Mouse (Mus musculus): ENCODE data around the gene C130032M10Rik. TPM values are rescaled to one million over a fixed set of nuclear protein-coding genes. Genes with fewer than 3 reads are reported as not detected.

C130032M10Rik gene
- polyA plus RNA-seq, 1 experiment = not detected

DNA sequence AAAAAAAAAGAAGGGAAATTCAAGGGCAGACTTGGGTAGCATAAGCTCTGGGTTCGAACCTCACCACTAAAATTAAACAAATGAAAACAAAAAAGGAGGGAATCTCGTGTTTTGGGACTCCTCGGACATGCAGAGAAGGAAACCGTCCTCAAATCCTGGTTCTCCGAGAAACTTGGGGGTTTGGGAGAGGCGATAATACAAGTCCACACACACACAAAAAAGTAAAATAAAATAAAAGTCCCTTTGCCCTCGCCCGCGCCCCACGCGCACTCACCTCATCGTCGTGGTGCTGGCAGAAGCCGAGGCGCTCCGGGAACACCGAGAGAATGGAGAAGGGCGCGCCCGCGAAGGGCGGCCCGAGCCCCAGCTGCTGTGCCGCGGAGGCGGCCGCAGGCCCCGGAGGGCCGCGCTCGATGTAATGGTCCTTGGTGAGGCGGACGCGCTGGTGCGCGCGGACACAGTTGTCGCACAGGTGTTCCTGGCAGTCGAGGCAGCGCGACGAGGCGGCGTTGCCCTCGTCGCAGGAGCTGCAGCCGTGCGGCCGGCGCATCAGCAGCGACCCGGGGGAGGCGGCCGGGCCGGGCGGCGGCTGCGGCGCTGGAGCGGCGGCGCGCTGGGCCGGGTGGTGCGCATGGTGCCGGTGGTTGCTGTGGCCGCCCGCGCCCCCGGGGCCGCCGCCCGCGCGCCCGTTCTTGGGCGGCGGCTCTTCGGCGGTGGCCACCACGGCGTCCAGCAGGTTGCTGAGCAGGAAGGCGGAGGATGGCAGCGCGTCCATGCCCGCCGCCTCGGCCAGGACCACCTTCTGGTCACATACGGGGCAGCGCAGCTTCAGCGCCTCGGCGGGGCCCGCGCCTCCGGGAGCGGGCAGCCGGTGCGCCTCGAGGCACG, 46.8 kb downstream of the C130032M10Rik start:
- TF ChIP-seq CTCF (IDR thresholded peaks at IDR 0.05; ENCODE audit: insufficient read depth, low read depth, low read length) = no peak
- no peak for TF ChIP-seq POLR2A (IDR thresholded peaks at IDR 0.05; ENCODE audit: insufficient read depth, low read depth, low read length)
- peak overlapping the region; percentile 57 for H3K4me3 ChIP-seq (ENCODE audit: insufficient read depth, low read depth, low read length)
- WGBS = under 1% methylated on average over 101 of the region's 101 CpGs
- H3K27ac ChIP-seq (ENCODE audit: insufficient read depth, low read depth, low read length) = no peak overlapping the region
- H3K4me1 ChIP-seq (ENCODE audit: control insufficient read depth, insufficient read depth, low read length) = peaks cover 13% of the 10 kb centered on the region

- no peak overlapping the region for H3K27ac ChIP-seq (ENCODE audit: insufficient read depth, low read depth, low read length)
- peak overlapping the region; percentile 57 for H3K4me3 ChIP-seq (ENCODE audit: insufficient read depth, low read depth, low read length)
- peaks cover 13% of the 10 kb centered on the region for H3K4me1 ChIP-seq (ENCODE audit: control insufficient read depth, insufficient read depth, low read length)
- 3% methylated on average over 122 of the region's 122 CpGs for WGBS
- TF ChIP-seq CTCF (IDR thresholded peaks at IDR 0.05; ENCODE audit: insufficient read depth, low read depth, low read length) (no peak), POLR2A (IDR thresholded peaks at IDR 0.05; ENCODE audit: insufficient read depth, low read depth, low read length) (no peak)
These were observed 47.6 kb downstream of the C130032M10Rik start for GRCm38 (mm10) chr9:114562919-114563751.

- WGBS = under 1% methylated on average over 91 of the region's 91 CpGs
- Histone ChIP-seq H3K4me3 (ENCODE audit: insufficient read depth, low read depth, low read length) (peak within 1 kb of the TSS; percentile 57), H3K4me1 (ENCODE audit: control insufficient read depth, insufficient read depth, low read length) (peaks cover 13% of the 10 kb centered on the region), H3K27ac (ENCODE audit: insufficient read depth, low read depth, low read length) (no peak within 1 kb of the TSS)
- TF ChIP-seq POLR2A (IDR thresholded peaks at IDR 0.05; ENCODE audit: insufficient read depth, low read depth, low read length) (no peak), CTCF (IDR thresholded peaks at IDR 0.05; ENCODE audit: insufficient read depth, low read depth, low read length) (no peak)
These were observed 48.5 kb downstream of the C130032M10Rik start, which contains the start of gene Trim71 for GRCm38 (mm10) chr9:114563761-114564606. Gene Trim71, minus strand, starts transcription at chr9:114564369.

- WGBS = 3% methylated on average over 10 of the region's 10 CpGs
- no peak for TF ChIP-seq POLR2A (IDR thresholded peaks at IDR 0.05; ENCODE audit: insufficient read depth, low read depth, low read length)
- no peak for TF ChIP-seq CTCF (IDR thresholded peaks at IDR 0.05; ENCODE audit: insufficient read depth, low read depth, low read length)
- peaks cover 13% of the 10 kb centered on the region for H3K4me1 ChIP-seq (ENCODE audit: control insufficient read depth, insufficient read depth, low read length)
- no peak overlapping the region for H3K4me3 ChIP-seq (ENCODE audit: insufficient read depth, low read depth, low read length)
- H3K27ac ChIP-seq (ENCODE audit: insufficient read depth, low read depth, low read length) = no peak overlapping the region
These were observed 49.2 kb downstream of the C130032M10Rik start for GRCm38 (mm10) chr9:114564667-114565066.

Other genes with a start within 250 kb of the C130032M10Rik start
- not detected in 2 replicates for gene Bcl2a1c, start 185.6 kb upstream of the C130032M10Rik start, polyA plus RNA-seq (2012; ENCODE audit: insufficient read depth, insufficient read length, low replicate concordance, missing spikeins)
- not detected in 2 replicates for gene Crtap, start 125.0 kb upstream of the C130032M10Rik start, polyA plus RNA-seq (2012; ENCODE audit: insufficient read depth, insufficient read length, low replicate concordance, missing spikeins)
- not detected in 2 replicates for gene Glb1, start 114.6 kb upstream of the C130032M10Rik start, polyA plus RNA-seq (2012; ENCODE audit: insufficient read depth, insufficient read length, low replicate concordance, missing spikeins)
- not detected in 2 replicates for gene Tmppe, start 114.6 kb upstream of the C130032M10Rik start, polyA plus RNA-seq (2012; ENCODE audit: insufficient read depth, insufficient read length, low replicate concordance, missing spikeins)
- not detected in 2 replicates for gene Ccr4, start 10.8 kb upstream of the C130032M10Rik start, polyA plus RNA-seq (2012; ENCODE audit: insufficient read depth, insufficient read length, low replicate concordance, missing spikeins)
- gene Trim71, start 48.7 kb downstream of the C130032M10Rik start, polyA plus RNA-seq (2012; ENCODE audit: insufficient read depth, insufficient read length, low replicate concordance, missing spikeins) = not detected in 2 replicates
- not detected in 2 replicates for gene Cnot10, start 124.5 kb downstream of the C130032M10Rik start, polyA plus RNA-seq (2012; ENCODE audit: insufficient read depth, insufficient read length, low replicate concordance, missing spikeins)
- not detected in 2 replicates for gene Dync1li1, start 173.1 kb downstream of the C130032M10Rik start, polyA plus RNA-seq (2012; ENCODE audit: insufficient read depth, insufficient read length, low replicate concordance, missing spikeins)
- not detected in 2 replicates for gene Cmtm6, start 215.4 kb downstream of the C130032M10Rik start, polyA plus RNA-seq (2012; ENCODE audit: insufficient read depth, insufficient read length, low replicate concordance, missing spikeins)